Mouse (Mus musculus) ES-Bruce4 (cell line): ENCODE measurements around the gene Gnaq. TPM values are rescaled to one million over a fixed set of nuclear protein-coding genes. Genes with fewer than 3 reads are reported as not detected.

Experiments
- H3K27ac ChIP-seq: 2 replicates; pipeline ENCODE4 v1.5.1; 2012; ENCODE audit warnings: low read length, inconsistent platforms; ENCODE audit not compliant: insufficient read depth
- H3K27me3 ChIP-seq: 2 replicates; pipeline ENCODE4 v1.6.1; 2012; ENCODE audit warnings: mild to moderate bottlenecking, low read length, inconsistent platforms; ENCODE audit not compliant: control insufficient read depth, poor library complexity, insufficient read depth, severe bottlenecking
- H3K36me3 ChIP-seq: 2 replicates; pipeline ENCODE4 v1.6.1; 2012; ENCODE audit warnings: inconsistent platforms, mild to moderate bottlenecking, low read length, moderate library complexity; ENCODE audit not compliant: control insufficient read depth, poor library complexity, insufficient read depth, severe bottlenecking
- H3K4me1 ChIP-seq: one replicate; pipeline ENCODE4 v1.8.1; 2011; ENCODE audit warnings: low read length; ENCODE audit not compliant: control insufficient read depth, insufficient read depth
- H3K4me3 ChIP-seq: 2 replicates; pipeline ENCODE4 v1.5.1; 2011; ENCODE audit warnings: low read depth, mild to moderate bottlenecking, low read length
- H3K9ac ChIP-seq: 2 replicates; pipeline ENCODE4 v1.6.1; 2012; ENCODE audit warnings: low read depth, mild to moderate bottlenecking, inconsistent platforms; ENCODE audit not compliant: poor library complexity, severe bottlenecking
- H3K9me3 ChIP-seq: replicated peaks from 2 replicates; pipeline ENCODE4 v1.6.1; 2012; ENCODE audit warnings: mild to moderate bottlenecking, low read length, inconsistent platforms; ENCODE audit not compliant: control insufficient read depth, poor library complexity, insufficient read depth, severe bottlenecking
- CTCF ChIP-seq: IDR thresholded peaks from one replicate; pipeline ENCODE4 v1.8.1; 2011; ENCODE audit warnings: low read depth, low read length
- EP300 ChIP-seq: IDR thresholded peaks from 2 replicates; pipeline ENCODE4 v1.6.1; 2011; ENCODE audit warnings: low read depth, low read length; ENCODE audit not compliant: insufficient read depth
- POLR2A ChIP-seq: IDR thresholded peaks from one replicate; pipeline ENCODE4 v1.8.1; 2011; ENCODE audit warnings: low read length; ENCODE audit not compliant: insufficient read depth
- polyA plus RNA-seq: library from polyadenylated mRNA; stranded (reverse); fragments of >200 nt; gene quantifications from 2 replicates; pipeline ENCODE4 v1.2.4, GENCODE M21; 2011; ENCODE audit warnings: low read depth; ENCODE audit not compliant: missing spikeins, insufficient read depth, insufficient read length

Gene Gnaq
- polyA plus RNA-seq, 1 experiment, result 37.7 TPM

- Histone ChIP-seq H3K36me3 (peaks cover 3% of the 10 kb centered on the region; the same call in 1 of the 2 replicates), H3K4me3 (no peak overlapping the region), H3K9ac (no peak overlapping the region), H3K9me3 (no peaks in the 10 kb centered on the region), H3K27me3 (no peaks in the 10 kb centered on the region), H3K27ac (no peak overlapping the region), H3K4me1 (peaks cover 2% of the 10 kb centered on the region)
- TF ChIP-seq POLR2A (no peak), CTCF (no peak), EP300 (no peak)
Observed at GRCm38 (mm10) chr19:16219978-16220377, 87.3 kb downstream of the Gnaq start.

DNA sequence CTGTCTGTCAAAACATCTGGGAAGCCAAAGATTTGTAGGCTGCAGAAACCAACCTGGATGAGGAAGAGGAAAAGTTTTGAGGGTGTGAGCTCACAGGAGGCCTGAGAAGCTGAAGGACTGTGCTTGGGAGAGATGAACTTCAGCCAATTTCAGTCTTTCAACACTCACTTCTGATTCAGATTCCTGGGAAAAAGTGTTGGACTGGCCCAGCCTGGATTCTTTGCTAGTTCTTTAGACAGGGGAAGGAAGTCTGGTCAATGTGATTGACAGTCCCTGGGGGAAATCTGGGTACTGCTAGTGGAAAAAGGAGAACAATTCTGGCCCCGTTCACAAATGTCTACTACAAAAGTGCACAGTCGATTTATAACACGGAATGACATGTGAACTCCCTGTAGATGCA, 89.9 kb downstream of the Gnaq start:
- Histone ChIP-seq H3K9me3 (no peaks in the 10 kb centered on the region), H3K27ac (no peak overlapping the region), H3K4me1 (peaks cover 2% of the 10 kb centered on the region), H3K9ac (no peak overlapping the region), H3K36me3 (peaks cover 3% of the 10 kb centered on the region; the same call in 1 of the 2 replicates), H3K4me3 (no peak overlapping the region), H3K27me3 (no peaks in the 10 kb centered on the region)
- TF ChIP-seq CTCF, result no peak
- no peak for TF ChIP-seq EP300
- TF ChIP-seq POLR2A, result no peak

GRCm38 (mm10) chr19:16223126-16223525, 90.5 kb downstream of the Gnaq start:
- Histone ChIP-seq H3K36me3 (peaks cover 3% of the 10 kb centered on the region; the same call in 1 of the 2 replicates), H3K4me3 (no peak overlapping the region), H3K27ac (no peak overlapping the region), H3K9ac (no peak overlapping the region), H3K9me3 (no peaks in the 10 kb centered on the region), H3K27me3 (no peaks in the 10 kb centered on the region), H3K4me1 (peaks cover 2% of the 10 kb centered on the region)
- TF ChIP-seq CTCF, result no peak
- no peak for TF ChIP-seq POLR2A
- TF ChIP-seq EP300, result no peak

GRCm38 (mm10) chr19:16224831-16225230, 92.2 kb downstream of the Gnaq start:
- Histone ChIP-seq H3K36me3 (peaks cover 2% of the 10 kb centered on the region; the same call in 1 of the 2 replicates), H3K4me1 (no peaks in the 10 kb centered on the region), H3K27ac (no peak overlapping the region), H3K4me3 (no peak overlapping the region), H3K9ac (no peak overlapping the region), H3K27me3 (no peaks in the 10 kb centered on the region), H3K9me3 (no peaks in the 10 kb centered on the region)
- no peak for TF ChIP-seq EP300
- TF ChIP-seq CTCF, result no peak
- TF ChIP-seq POLR2A, result no peak

DNA sequence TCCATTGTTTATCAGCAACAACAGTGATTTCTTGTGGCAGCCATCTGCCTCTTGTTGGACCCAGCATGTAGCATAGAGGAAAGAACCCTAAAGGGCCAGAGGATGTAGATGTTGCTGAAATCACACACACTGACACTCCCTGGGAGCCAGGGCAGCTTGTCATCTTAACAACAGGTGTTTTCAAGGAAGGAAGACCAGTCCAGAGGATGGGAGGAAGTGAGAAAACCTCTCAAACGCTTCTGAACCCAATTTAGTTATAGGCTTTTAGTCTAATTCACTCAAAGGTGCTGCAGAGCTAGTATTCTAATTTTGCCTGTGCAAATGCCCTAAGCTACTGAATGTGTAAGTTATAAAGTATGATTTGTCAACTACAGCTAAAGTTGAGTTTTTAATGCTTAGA, 99.0 kb downstream of the Gnaq start:
- no peak overlapping the region for H3K9ac ChIP-seq
- H3K4me3 ChIP-seq, result no peak overlapping the region
- no peaks in the 10 kb centered on the region for H3K36me3 ChIP-seq
- no peaks in the 10 kb centered on the region for H3K9me3 ChIP-seq
- H3K27ac ChIP-seq, result no peak overlapping the region
- TF ChIP-seq EP300 (no peak), POLR2A (no peak), CTCF (no peak)
- no peaks in the 10 kb centered on the region for H3K4me1 ChIP-seq
- no peaks in the 10 kb centered on the region for H3K27me3 ChIP-seq

- Histone ChIP-seq H3K4me1 (no peaks in the 10 kb centered on the region), H3K27me3 (no peaks in the 10 kb centered on the region), H3K4me3 (no peak overlapping the region), H3K27ac (no peak overlapping the region), H3K9ac (no peak overlapping the region), H3K9me3 (no peaks in the 10 kb centered on the region), H3K36me3 (no peaks in the 10 kb centered on the region)
- TF ChIP-seq CTCF (no peak), POLR2A (no peak), EP300 (no peak)
Observed at GRCm38 (mm10) chr19:16235594-16235993, 103.0 kb downstream of the Gnaq start.
